Mouse (Mus musculus): ENCODE results near the gene Unc13c. TPM values are rescaled to one million over a fixed set of nuclear protein-coding genes. Genes with fewer than 3 reads are reported as not detected.
A peak's percentile ranks its signal among the peaks of the same experiment; 100 is the strongest.

Gene Unc13c
- total RNA-seq (2017) = not detected in 2 replicates

DNA sequence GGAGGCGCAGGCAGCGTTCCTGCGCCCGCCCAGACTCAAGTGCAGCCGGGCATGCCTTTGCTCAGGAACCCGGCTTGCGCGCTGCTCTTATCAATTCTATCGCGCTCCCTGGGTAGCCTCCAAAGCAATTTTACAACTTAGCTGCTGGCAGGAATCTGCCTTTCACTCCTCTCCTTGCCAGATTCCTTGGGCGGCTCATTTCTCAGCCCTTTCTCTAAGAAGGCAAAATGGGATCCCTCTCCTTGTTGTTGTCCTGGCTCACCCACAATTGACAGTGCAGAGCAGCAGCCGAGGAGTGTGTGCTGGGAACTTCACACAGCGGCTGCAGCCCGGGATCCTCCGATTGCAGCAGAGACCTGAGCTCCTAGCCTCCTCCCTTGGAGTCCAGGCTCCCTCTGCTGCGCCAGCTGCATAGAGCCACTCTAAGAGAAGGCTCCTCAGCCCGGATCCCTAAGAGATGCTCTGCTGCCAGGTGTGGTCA, at the start of gene Unc13c:
Gene Unc13c (minus strand): TSS at position 326 of the 481 bp plus-strand sequence.
- no peak for ATAC-seq (replicated peaks; ENCODE audit: low read depth, poor library complexity, severe bottlenecking)

GRCm38 (mm10) chr9:74007976-74008686, 39.4 kb upstream of the Unc13c start:
- no peak for ATAC-seq (replicated peaks; ENCODE audit: low read depth, poor library complexity, severe bottlenecking)

GRCm38 (mm10) chr9:74002388-74002990, 33.7 kb upstream of the Unc13c start:
- no peak for ATAC-seq (replicated peaks; ENCODE audit: low read depth, poor library complexity, severe bottlenecking)

DNA sequence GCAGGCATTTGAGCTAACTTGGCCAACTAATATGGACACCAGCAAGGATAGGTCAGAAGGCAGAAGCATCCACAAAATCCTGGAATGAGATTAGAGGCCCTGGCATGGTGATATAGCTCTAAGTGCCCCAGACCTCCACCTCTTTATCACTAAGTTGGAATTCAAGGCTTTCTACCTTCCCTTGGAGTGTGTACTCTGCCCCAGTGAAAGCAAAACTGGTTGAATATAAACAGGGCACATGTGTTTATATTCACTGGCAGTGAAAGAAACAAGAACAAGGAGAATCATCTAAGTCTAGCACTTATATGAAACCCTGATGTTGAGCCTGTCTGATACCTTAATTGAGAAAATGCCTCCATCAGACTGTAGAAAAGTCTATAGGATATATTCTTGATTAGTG, 19.3 kb upstream of the Unc13c start:
- ATAC-seq (replicated peaks; ENCODE audit: low read depth, poor library complexity, severe bottlenecking) = no peak

DNA sequence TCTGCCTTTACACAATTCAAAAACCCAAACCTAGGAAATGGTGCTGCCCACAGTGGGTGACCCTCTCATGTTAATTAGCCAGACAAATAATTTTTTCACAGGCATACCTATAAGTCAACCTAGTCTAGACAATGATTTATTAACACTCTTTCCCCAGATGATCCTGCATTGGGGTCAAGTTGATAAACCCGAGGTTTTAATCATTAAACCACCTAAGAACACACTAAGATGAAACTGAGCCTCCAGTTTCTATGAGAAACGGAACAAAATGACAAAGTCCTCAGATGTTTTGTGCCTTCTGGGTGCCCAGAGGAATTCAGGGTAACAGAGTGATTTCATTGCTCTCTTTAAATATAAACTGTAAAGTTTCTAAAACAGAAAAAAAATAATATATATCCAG, 18.5 kb upstream of the Unc13c start:
- no peak for ATAC-seq (replicated peaks; ENCODE audit: low read depth, poor library complexity, severe bottlenecking)

GRCm38 (mm10) chr9:73982597-73983344, 14.0 kb upstream of the Unc13c start:
- ATAC-seq (replicated peaks; ENCODE audit: low read depth, poor library complexity, severe bottlenecking) = peak; percentile 82

DNA sequence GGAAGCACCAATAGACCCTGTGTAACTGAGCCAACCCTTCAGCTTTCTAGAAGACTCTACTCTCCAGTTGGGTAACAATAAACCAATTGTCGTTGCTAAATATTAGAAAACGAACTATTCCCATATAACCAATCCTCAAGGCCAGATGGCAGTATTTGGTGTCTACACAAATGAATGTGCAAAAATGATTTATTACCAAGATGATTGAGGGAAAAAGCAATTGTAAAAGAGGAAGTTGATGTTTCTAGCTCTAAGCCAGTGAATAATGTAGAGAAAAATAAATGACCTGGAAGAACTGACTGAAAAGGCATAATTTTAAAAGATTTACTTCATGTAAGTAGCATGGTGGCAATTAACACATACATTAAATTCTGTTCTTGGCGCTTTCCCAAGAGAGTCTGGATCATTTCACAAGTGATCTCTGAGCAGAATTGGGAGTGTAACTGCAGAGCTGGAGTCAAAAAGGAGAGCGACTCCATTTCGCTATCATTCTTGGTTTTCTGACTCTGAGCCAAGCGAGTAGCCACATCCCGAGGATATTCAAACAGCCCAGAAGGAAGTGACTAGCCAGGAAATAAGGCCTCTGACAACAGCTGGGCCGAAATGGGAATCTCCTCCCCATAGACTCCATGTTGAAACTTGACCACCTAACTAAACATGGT, 3.7 kb upstream of the Unc13c start:
- peak; percentile 65 for ATAC-seq (replicated peaks; ENCODE audit: low read depth, poor library complexity, severe bottlenecking)

DNA sequence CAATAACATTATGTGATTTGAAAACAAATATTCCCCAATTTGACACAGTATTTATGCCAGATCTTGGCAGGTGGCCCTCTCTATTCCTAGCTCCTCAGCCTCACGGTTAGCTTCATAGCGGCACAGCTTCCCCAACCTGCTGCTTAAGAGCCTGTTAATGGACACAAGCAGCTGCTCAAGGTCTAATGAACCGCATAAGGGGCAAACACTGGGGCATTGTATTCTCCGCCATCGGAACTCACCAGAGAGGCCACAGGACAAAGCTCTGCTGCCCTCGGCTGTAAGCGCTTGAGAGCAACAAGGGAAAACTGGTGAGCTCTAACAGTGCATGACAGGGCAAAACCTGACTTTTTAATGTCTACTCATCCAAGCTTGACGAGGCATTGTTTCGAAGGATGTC, 2.0 kb upstream of the Unc13c start:
- no peak for ATAC-seq (replicated peaks; ENCODE audit: low read depth, poor library complexity, severe bottlenecking)

GRCm38 (mm10) chr9:73965322-73965915, 3.3 kb downstream of the Unc13c start:
- no peak for ATAC-seq (replicated peaks; ENCODE audit: low read depth, poor library complexity, severe bottlenecking)

GRCm38 (mm10) chr9:73962471-73962870, 6.3 kb downstream of the Unc13c start:
- ATAC-seq (replicated peaks; ENCODE audit: low read depth, poor library complexity, severe bottlenecking) = no peak

GRCm38 (mm10) chr9:73952331-73952730, 16.4 kb downstream of the Unc13c start:
- no peak for ATAC-seq (replicated peaks; ENCODE audit: low read depth, poor library complexity, severe bottlenecking)

DNA sequence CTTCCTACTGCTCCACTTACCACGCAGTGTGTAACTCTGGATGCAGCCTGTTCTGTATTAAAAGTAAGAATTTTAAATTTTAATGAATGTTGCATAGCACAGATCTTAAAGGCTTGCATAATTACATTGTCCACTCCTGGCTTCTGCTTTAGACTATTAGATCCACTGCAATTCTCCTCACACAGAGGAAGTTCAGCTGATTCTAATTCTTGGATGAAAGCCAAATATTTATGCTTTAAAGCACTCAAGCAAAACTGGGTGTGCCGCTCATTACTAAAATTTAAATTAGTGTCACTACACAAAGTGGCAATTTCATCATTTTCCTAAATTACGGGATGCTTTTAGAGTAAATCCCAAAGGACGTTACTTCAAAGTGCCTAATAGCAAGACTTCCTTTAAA, 17.2 kb downstream of the Unc13c start:
- no peak for ATAC-seq (replicated peaks; ENCODE audit: low read depth, poor library complexity, severe bottlenecking)

GRCm38 (mm10) chr9:73934844-73935243, 33.9 kb downstream of the Unc13c start:
- ATAC-seq (replicated peaks; ENCODE audit: low read depth, poor library complexity, severe bottlenecking) = no peak

- no peak for ATAC-seq (replicated peaks; ENCODE audit: low read depth, poor library complexity, severe bottlenecking)
These were observed 36.8 kb downstream of the Unc13c start for GRCm38 (mm10) chr9:73931988-73932387.

DNA sequence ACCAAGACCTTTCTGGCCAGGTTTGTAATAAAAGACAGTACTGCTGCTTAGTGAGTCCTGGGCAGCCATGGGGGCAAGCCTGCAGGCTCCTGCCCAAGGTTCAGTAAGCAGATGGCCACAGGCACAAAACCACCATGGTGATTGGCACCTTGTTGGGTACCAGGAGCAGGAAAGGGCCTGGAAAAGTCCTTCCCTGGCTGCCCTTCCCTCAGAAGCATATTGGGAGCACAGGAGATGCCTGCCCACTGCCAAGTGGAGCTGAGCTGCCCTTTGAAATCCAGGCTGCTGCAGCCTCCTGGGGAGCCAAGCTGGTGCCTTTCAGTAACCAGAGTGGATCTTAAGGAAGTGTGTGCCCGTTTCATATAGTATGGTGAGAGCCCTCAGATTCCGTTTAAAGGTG, 41.5 kb downstream of the Unc13c start:
- no peak for ATAC-seq (replicated peaks; ENCODE audit: low read depth, poor library complexity, severe bottlenecking)

DNA sequence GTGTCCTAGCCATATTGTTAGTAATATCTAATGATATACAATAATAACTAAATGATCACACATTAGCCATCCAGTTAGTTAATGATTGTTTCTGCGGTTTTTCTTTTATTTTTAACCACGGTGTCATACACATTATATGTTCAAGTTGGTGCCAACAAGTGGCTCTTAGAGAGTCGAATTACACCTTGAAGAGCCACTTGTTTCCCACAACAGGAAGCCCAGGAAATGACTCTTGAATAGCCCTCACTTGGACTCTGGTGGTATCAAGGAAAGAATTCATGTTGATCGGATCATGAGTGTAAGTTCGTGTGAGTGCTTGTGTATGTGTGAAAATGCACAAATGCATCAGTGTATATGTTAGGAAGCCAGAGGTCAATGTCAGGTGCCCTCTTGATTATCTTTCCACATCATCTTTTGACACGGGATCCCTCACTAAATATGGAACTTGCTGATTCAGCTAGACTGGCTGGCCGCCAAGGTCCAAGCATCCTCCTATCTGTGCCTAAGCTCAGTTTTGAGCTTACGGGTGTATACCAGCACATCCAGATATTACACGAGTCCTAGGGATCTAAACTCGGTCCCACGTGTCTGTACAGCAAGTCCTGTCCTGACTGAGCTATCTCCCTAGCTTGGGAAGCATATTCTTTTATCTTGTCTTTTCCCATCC, 46.2 kb downstream of the Unc13c start:
- no peak for ATAC-seq (replicated peaks; ENCODE audit: low read depth, poor library complexity, severe bottlenecking)

DNA sequence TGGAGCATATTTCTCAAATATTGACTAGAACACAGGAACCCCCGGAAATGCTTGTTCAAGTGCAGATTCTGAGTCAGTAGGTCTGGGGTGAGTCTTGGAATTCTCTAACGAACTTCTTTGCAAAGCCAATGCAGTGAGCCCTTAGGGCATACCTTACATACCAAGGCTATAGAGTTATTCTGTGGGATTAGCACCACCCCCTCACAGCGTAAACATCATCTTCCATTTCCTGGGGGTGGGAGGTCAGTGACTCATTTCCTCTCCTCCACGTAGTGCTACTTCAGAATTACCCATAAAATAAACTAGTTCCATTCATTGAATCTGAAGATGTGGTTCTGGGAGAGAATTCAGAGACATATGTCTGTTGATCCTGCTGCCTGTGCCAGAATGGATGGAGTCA, 62.8 kb downstream of the Unc13c start:
- ATAC-seq (replicated peaks; ENCODE audit: low read depth, poor library complexity, severe bottlenecking) = no peak

DNA sequence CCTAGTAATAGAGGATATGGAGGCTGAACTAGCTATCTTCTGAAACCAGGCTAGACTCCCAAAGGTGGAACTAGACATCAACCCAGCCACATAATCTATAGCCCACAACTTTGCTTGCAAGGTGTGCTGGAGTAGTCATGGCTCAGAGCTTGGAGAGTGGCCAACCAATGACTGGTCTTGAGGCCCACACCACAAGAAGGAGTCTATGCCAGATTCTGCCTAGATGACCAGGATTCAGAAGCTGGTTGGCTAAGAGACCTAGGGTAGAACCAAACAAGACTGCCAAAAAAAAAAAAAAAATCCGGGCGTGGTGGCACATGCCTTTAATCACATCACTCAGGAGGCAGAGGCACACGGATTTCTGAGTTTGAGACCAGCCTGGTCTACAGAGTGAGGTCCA, 70.2 kb downstream of the Unc13c start:
- no peak for ATAC-seq (replicated peaks; ENCODE audit: low read depth, poor library complexity, severe bottlenecking)

DNA sequence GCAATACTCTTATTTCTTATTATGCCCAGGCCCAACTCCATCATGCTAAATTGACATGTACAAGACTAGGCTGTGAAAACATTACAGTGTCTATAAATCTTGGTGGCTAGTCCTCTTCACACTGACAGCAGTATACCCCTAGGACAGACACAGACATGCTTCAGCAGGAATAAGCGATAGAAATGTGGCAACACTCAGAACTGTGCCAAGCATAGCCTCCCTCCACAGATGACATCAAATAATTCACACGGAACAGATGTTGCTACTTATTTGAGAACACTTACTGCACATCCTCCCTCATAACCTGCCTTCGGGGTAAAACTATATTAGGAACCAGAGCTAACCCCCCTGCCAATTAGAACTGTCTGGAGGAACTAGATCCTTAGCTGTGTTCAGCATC, 72.6 kb downstream of the Unc13c start:
- no peak for ATAC-seq (replicated peaks; ENCODE audit: low read depth, poor library complexity, severe bottlenecking)

GRCm38 (mm10) chr9:73883587-73883986, 85.2 kb downstream of the Unc13c start:
- no peak for ATAC-seq (replicated peaks; ENCODE audit: low read depth, poor library complexity, severe bottlenecking)
